Mouse (Mus musculus): ENCODE measurements at regions not wholly inside any gene's neighbourhood (a gene's known extent, or its start where the extent isn't known, plus 50 kb on each side); places are given as distances from the start of the nearest gene placed in this dataset.
"Not testable (repeated sequence)": the region's sequence is repeated elsewhere in the genome, so short reads cannot be mapped to it uniquely, and the experiment has no call there.

DNA sequence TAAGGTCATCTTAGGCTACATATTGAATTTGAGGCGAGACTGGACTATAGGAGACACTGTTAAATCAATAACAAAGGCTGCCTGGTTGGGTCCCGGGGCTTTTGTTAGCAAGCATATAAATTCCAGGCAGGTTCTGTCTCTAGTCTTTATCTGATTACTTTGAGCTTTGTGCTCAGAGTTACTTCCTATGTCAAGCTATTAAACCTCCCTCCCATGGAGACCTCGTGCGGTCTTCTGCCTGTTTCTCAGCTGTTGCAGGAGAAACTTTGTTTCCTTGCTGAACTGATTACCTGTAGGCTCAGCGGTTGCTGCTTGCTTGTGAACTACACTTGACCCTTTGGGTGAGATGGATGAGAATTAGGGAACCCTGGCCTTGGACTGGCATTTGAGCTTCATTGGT is 210.5 kb upstream of the Btg1 start:
- no peak for ATAC-seq
- Histone ChIP-seq H3K4me3 (replicated peaks; ENCODE audit: low read length) (no peak overlapping the region), H3K4me1 (replicated peaks; ENCODE audit: control insufficient read depth, insufficient read depth, low read length) (no peaks in the 10 kb centered on the region), H3K27me3 (replicated peaks; ENCODE audit: control insufficient read depth, insufficient read depth, low read length) (no peaks in the 10 kb centered on the region), H3K9me3 (ENCODE audit: control insufficient read depth, low read length) (no peaks in the 10 kb centered on the region), H3K9ac (replicated peaks; ENCODE audit: low read depth, low read length) (no peak overlapping the region), H3K27ac (ENCODE audit: low read length) (no peak overlapping the region), H3K36me3 (ENCODE audit: control insufficient read depth, insufficient read depth) (no peaks in the 10 kb centered on the region), H3K4me2 (ENCODE audit: low read length) (no peak overlapping the region)
- WGBS, result 62% methylated on average over 5 of the region's 5 CpGs

DNA sequence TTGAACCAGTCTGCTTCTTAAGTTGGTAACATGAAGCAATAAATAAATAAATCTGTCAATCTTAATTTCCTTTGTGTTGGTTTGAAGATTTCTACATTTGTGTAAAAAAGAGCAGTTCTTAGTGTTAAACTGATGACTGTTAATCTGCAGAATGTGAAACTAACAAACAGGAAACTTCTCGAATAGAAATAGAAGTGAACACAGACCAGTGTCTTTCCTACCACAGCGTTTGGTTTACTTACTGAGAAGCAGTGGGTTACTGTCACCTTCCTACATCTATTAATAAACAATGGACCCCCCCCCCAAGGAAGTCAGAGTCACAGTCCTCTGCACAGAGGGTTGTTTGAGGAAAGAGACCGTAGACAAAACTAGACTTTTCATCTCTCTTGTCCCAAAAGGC is 209.0 kb upstream of the Btg1 start:
- Histone ChIP-seq H3K9ac (replicated peaks; ENCODE audit: low read depth, low read length) (no peak overlapping the region), H3K4me2 (ENCODE audit: low read length) (no peak overlapping the region), H3K36me3 (ENCODE audit: control insufficient read depth, insufficient read depth) (no peaks in the 10 kb centered on the region), H3K27me3 (replicated peaks; ENCODE audit: control insufficient read depth, insufficient read depth, low read length) (no peaks in the 10 kb centered on the region), H3K27ac (ENCODE audit: low read length) (no peak overlapping the region), H3K4me1 (replicated peaks; ENCODE audit: control insufficient read depth, insufficient read depth, low read length) (no peaks in the 10 kb centered on the region), H3K9me3 (ENCODE audit: control insufficient read depth, low read length) (no peaks in the 10 kb centered on the region), H3K4me3 (replicated peaks; ENCODE audit: low read length) (no peak overlapping the region)
- WGBS, result 88% methylated on average over 3 of the region's 3 CpGs
- no peak for ATAC-seq

DNA sequence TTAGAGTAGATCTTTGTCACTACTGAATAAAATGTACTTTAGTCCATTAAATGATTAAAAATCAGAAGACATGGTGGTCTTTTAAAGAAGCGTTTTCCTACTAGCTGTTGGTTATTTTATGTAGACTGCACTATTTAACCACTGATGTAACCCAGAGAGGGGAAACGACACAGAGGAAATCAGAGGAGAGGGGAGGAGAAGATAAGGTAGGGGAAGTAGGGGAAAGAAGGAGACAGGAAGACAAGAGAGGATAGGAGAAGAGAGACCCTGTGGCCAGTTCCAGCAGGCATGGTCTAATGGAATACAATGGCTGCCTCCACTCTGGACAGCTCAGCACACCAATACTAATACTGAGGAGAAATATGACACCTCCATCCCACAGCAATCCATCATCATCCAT is 208.6 kb upstream of the Btg1 start:
- Histone ChIP-seq H3K4me3 (replicated peaks; ENCODE audit: low read length) (no peak overlapping the region), H3K4me2 (ENCODE audit: low read length) (no peak overlapping the region), H3K4me1 (replicated peaks; ENCODE audit: control insufficient read depth, insufficient read depth, low read length) (no peaks in the 10 kb centered on the region), H3K27ac (ENCODE audit: low read length) (no peak overlapping the region), H3K9me3 (ENCODE audit: control insufficient read depth, low read length) (no peaks in the 10 kb centered on the region), H3K27me3 (replicated peaks; ENCODE audit: control insufficient read depth, insufficient read depth, low read length) (no peaks in the 10 kb centered on the region), H3K36me3 (ENCODE audit: control insufficient read depth, insufficient read depth) (no peaks in the 10 kb centered on the region), H3K9ac (replicated peaks; ENCODE audit: low read depth, low read length) (no peak overlapping the region)
- 87% methylated on average over 2 of the region's 2 CpGs for WGBS
- ATAC-seq, result no peak

DNA sequence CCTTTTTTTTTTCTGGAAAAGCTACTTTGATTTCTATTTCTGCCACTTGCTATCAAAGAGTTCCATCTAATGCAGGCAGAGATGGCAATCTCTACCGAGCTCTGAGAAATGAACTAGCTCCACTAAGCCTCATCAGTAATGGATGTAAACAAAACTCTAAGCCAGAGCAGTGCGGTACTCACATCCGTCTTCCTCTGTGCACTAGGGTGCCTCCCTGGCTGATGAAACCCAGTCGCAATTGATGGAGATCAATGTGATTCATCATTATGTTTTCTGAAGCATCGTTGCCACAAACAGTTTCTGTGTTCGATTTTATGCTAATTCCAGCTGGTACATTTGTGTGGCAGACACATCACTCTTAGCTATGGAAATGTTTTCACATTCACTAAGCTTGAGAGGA is 206.8 kb upstream of the Btg1 start:
- no peaks in the 10 kb centered on the region for H3K36me3 ChIP-seq (ENCODE audit: control insufficient read depth, insufficient read depth)
- H3K4me3 ChIP-seq (replicated peaks; ENCODE audit: low read length), result no peak overlapping the region
- H3K9me3 ChIP-seq (ENCODE audit: control insufficient read depth, low read length), result no peaks in the 10 kb centered on the region
- no peak overlapping the region for H3K27ac ChIP-seq (ENCODE audit: low read length)
- ATAC-seq, result no peak
- no peaks in the 10 kb centered on the region for H3K27me3 ChIP-seq (replicated peaks; ENCODE audit: control insufficient read depth, insufficient read depth, low read length)
- H3K9ac ChIP-seq (replicated peaks; ENCODE audit: low read depth, low read length), result no peak overlapping the region
- H3K4me2 ChIP-seq (ENCODE audit: low read length), result no peak overlapping the region
- H3K4me1 ChIP-seq (replicated peaks; ENCODE audit: control insufficient read depth, insufficient read depth, low read length), result no peaks in the 10 kb centered on the region
- WGBS, result 66% methylated on average over 6 of the region's 6 CpGs

DNA sequence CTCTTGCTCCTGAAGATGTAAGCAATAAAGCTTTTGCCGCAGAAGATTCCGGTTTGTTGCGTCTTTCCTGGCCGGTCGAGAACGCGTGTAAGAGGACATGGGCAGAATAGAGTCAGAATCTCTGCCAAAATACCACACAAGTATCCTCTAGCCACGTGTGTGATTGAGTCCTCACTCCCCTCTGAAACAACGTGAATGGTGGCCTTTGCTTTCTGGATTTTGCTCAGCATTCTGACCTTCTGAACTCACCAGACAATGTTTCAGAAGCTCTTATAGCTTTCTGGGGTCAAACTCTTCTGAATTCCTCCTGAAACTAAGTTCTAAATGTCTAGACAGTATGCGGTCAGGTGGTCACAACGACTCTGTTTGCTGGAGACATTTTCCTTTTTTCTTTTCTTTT is 202.0 kb upstream of the Btg1 start:
- Histone ChIP-seq H3K4me1 (replicated peaks; ENCODE audit: control insufficient read depth, insufficient read depth, low read length) (no peaks in the 10 kb centered on the region), H3K27ac (ENCODE audit: low read length) (no peak overlapping the region), H3K4me3 (replicated peaks; ENCODE audit: low read length) (no peak overlapping the region), H3K36me3 (ENCODE audit: control insufficient read depth, insufficient read depth) (no peaks in the 10 kb centered on the region), H3K27me3 (replicated peaks; ENCODE audit: control insufficient read depth, insufficient read depth, low read length) (no peaks in the 10 kb centered on the region), H3K9ac (replicated peaks; ENCODE audit: low read depth, low read length) (no peak overlapping the region), H3K4me2 (ENCODE audit: low read length) (no peak overlapping the region), H3K9me3 (ENCODE audit: control insufficient read depth, low read length) (no peaks in the 10 kb centered on the region)
- 93% methylated on average over 11 of the region's 11 CpGs for WGBS
- no peak for ATAC-seq

DNA sequence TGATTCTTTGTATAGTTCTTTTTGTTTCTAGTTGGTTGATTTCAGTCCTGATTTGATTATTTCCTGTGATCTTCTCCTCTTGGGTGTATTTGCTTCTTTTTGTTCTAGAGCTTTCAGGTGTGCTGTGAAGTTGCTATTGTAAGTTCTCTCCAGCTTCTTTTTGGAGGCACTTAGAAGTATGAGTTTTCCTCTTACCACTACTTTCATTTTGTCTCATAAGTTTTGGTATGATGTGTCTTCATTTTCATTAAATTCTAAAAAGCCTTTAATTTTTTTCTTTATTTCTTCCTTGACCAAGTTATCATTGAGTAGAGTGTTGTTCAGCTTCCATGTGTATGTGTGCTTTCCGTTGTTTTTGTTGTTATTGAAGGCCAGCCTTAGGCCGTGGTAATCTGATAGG is 195.3 kb upstream of the Btg1 start:
- H3K4me1 ChIP-seq (replicated peaks; ENCODE audit: control insufficient read depth, insufficient read depth, low read length); ATAC-seq; H3K4me2 ChIP-seq (ENCODE audit: low read length); H3K9ac ChIP-seq (replicated peaks; ENCODE audit: low read depth, low read length); H3K9me3 ChIP-seq (ENCODE audit: control insufficient read depth, low read length); H3K36me3 ChIP-seq (ENCODE audit: control insufficient read depth, insufficient read depth); H3K27ac ChIP-seq (ENCODE audit: low read length); H3K4me3 ChIP-seq (replicated peaks; ENCODE audit: low read length); H3K27me3 ChIP-seq (replicated peaks; ENCODE audit: control insufficient read depth, insufficient read depth, low read length): not testable (repeated sequence)
- 96% methylated on average over 2 of the region's 2 CpGs for WGBS

DNA sequence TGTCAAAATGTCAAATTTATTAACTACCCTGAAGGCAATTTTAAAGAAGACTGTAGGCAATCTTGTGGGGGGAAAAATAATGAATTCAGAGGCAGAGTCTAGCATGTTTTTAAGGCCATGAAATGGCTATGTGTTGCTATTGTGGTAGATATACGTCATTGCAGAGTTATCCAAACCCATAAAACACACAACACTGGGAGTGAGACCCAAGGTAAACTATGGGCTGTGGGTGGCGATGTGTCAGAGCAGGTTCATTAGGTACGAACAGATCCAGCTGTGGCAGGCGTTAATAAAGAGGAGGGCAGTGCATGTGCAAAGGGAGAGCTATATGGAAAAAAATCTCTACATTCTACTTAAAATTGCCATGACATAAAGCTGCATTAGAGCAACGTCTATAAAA is 189.4 kb upstream of the Btg1 start:
- WGBS, result 91% methylated on average over 5 of the region's 5 CpGs
- H3K4me3 ChIP-seq (replicated peaks; ENCODE audit: low read length), result no peak overlapping the region
- H3K9ac ChIP-seq (replicated peaks; ENCODE audit: low read depth, low read length), result no peak overlapping the region
- H3K4me1 ChIP-seq (replicated peaks; ENCODE audit: control insufficient read depth, insufficient read depth, low read length), result no peaks in the 10 kb centered on the region
- H3K4me2 ChIP-seq (ENCODE audit: low read length), result no peak overlapping the region
- no peaks in the 10 kb centered on the region for H3K36me3 ChIP-seq (ENCODE audit: control insufficient read depth, insufficient read depth)
- no peak overlapping the region for H3K27ac ChIP-seq (ENCODE audit: low read length)
- H3K9me3 ChIP-seq (ENCODE audit: control insufficient read depth, low read length), result no peaks in the 10 kb centered on the region
- no peak for ATAC-seq
- no peaks in the 10 kb centered on the region for H3K27me3 ChIP-seq (replicated peaks; ENCODE audit: control insufficient read depth, insufficient read depth, low read length)

DNA sequence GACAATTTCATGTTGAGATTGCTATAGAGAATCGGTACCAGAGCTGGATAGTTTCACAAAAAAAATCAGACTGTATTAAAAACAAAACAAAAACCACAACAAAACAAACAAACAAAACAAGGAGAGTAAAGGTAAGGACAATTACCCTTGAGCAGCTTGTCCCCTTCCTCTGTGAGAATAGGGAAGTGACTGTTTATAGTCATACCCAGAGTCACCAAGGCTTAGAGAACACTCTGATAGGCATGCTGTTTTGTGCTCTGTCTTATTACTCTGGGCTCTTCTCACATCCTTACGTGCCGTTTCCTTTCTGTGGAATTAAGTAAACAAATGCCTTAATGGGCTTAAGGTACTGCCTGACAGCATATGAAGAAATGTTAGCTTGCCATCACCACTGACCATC is 186.7 kb upstream of the Btg1 start:
- H3K4me1 ChIP-seq (replicated peaks; ENCODE audit: control insufficient read depth, insufficient read depth, low read length), result no peaks in the 10 kb centered on the region
- no peak overlapping the region for H3K9ac ChIP-seq (replicated peaks; ENCODE audit: low read depth, low read length)
- H3K4me2 ChIP-seq (ENCODE audit: low read length), result no peak overlapping the region
- no peaks in the 10 kb centered on the region for H3K36me3 ChIP-seq (ENCODE audit: control insufficient read depth, insufficient read depth)
- no peak overlapping the region for H3K4me3 ChIP-seq (replicated peaks; ENCODE audit: low read length)
- no peak for ATAC-seq
- no peaks in the 10 kb centered on the region for H3K9me3 ChIP-seq (ENCODE audit: control insufficient read depth, low read length)
- H3K27me3 ChIP-seq (replicated peaks; ENCODE audit: control insufficient read depth, insufficient read depth, low read length), result no peaks in the 10 kb centered on the region
- 87% methylated on average over 3 of the region's 3 CpGs for WGBS
- H3K27ac ChIP-seq (ENCODE audit: low read length), result no peak overlapping the region

DNA sequence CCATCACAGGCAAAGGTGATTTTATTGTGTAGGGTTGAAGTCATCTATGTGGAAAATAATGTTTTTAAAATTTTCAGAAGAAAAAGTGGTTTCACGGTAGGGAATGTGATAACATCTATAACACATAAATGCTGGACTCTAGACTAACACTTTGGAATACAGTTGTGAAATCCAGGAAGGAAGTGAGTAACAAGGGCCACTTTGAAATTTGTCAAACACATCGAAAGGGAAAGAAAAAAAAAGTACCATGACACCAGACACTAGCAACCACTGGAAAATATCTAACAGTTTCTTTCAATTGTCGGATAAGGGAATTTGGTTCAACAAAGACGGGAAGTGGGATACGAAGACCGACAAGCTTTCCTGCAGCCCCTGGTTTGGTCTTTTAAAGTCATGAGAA is 181.7 kb upstream of the Btg1 start:
- no peak overlapping the region for H3K27ac ChIP-seq (ENCODE audit: low read length)
- H3K9me3 ChIP-seq (ENCODE audit: control insufficient read depth, low read length), result no peaks in the 10 kb centered on the region
- H3K9ac ChIP-seq (replicated peaks; ENCODE audit: low read depth, low read length), result no peak overlapping the region
- H3K4me2 ChIP-seq (ENCODE audit: low read length), result no peak overlapping the region
- 83% methylated on average over 6 of the region's 6 CpGs for WGBS
- ATAC-seq, result no peak
- H3K4me1 ChIP-seq (replicated peaks; ENCODE audit: control insufficient read depth, insufficient read depth, low read length), result no peaks in the 10 kb centered on the region
- H3K4me3 ChIP-seq (replicated peaks; ENCODE audit: low read length), result no peak overlapping the region
- no peaks in the 10 kb centered on the region for H3K36me3 ChIP-seq (ENCODE audit: control insufficient read depth, insufficient read depth)
- H3K27me3 ChIP-seq (replicated peaks; ENCODE audit: control insufficient read depth, insufficient read depth, low read length), result no peaks in the 10 kb centered on the region

DNA sequence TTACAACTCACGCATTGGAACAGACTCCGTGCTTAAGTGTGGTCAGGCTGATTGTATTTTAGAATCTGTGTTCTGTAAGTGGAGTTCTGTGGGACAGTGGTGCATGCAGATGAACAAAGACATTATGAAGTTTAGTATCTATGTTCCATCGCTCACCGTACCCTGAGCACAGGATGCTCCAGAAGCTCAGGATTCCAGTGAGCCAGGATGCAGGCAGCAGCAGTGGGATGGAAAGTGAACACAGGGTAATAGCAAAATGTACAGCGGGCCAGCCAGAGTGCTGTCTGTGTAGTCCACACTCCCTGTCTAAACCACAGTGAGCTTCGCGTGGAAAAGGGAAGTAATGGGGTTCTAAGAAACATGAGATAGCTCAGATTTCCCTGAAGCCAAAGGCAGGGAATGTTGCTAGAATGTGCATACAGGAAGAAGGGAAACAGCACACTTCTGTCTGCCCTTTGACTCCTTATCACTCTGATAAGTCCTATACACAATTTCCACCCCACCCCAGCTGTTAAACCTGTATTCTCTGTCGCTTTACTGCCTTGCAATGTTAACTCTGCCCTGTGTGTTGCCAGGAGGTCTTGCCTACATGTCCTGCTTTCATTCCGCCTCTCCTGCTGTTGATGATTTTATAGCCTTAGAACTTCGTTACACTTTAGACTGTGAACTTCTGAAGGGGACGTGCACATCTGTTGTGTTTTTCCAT is 178.3 kb upstream of the Btg1 start:
- Histone ChIP-seq H3K9me3 (ENCODE audit: control insufficient read depth, low read length) (no peaks in the 10 kb centered on the region), H3K4me1 (replicated peaks; ENCODE audit: control insufficient read depth, insufficient read depth, low read length) (no peaks in the 10 kb centered on the region), H3K4me3 (replicated peaks; ENCODE audit: low read length) (no peak overlapping the region), H3K36me3 (ENCODE audit: control insufficient read depth, insufficient read depth) (no peaks in the 10 kb centered on the region), H3K9ac (replicated peaks; ENCODE audit: low read depth, low read length) (no peak overlapping the region), H3K4me2 (ENCODE audit: low read length) (no peak overlapping the region), H3K27ac (ENCODE audit: low read length) (no peak overlapping the region), H3K27me3 (replicated peaks; ENCODE audit: control insufficient read depth, insufficient read depth, low read length) (no peaks in the 10 kb centered on the region)
- ATAC-seq, result no peak
- WGBS, result 92% methylated on average over 11 of the region's 11 CpGs
